Mouse (Mus musculus): ENCODE results near the gene Tctn1. TPM values are rescaled to one million over a fixed set of nuclear protein-coding genes. Genes with fewer than 3 reads are reported as not detected.

The Tctn1 gene
- polyA plus RNA-seq, 1 experiment from 2014 or later, result 4.8 TPM

DNA sequence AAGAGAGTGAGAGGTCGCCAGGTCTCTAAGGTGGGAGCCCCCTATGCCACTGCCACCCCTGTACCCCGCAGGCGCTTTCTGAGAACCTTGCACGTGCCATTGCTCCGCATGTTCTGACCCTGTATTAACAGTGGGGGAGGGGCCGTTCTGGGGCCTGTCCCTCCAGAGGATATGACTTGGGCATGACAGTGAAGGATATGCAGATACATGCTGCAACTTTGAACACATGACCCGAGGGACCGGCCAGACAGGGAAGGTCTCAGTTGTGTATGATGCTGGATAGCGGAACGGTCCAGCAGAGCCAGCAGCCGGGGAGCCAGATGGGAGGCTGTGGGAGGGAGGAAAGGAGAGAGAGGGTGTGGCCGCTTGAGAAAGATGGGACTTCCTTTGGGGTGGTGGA lies 30.6 kb downstream of the Tctn1 start:
- Histone ChIP-seq H3K4me3 (ENCODE audit: low read depth, low read length) (no peak overlapping the region), H3K9me3 (ENCODE audit: control insufficient read depth, low read length) (no peaks in the 10 kb centered on the region), H3K4me1 (ENCODE audit: control insufficient read depth, insufficient read depth, low read length) (no peaks in the 10 kb centered on the region), H3K27ac (ENCODE audit: low read depth, low read length) (no peak overlapping the region), H3K4me2 (no peak overlapping the region), H3K9ac (ENCODE audit: low read length) (no peak overlapping the region), H3K27me3 (ENCODE audit: control insufficient read depth, insufficient read depth, low read length) (no peaks in the 10 kb centered on the region), H3K36me3 (ENCODE audit: control insufficient read depth, insufficient read depth, low read length) (no peaks in the 10 kb centered on the region)
- 92% methylated on average over 12 of the region's 12 CpGs for WGBS
- ATAC-seq (ENCODE audit: low FRiP score), result no peak
- DNase-seq (ENCODE audit: low spot score, missing footprints), result no peak

- Histone ChIP-seq H3K27ac (ENCODE audit: low read depth, low read length) (no peak overlapping the region), H3K9ac (ENCODE audit: low read length) (no peak overlapping the region), H3K27me3 (ENCODE audit: control insufficient read depth, insufficient read depth, low read length) (no peaks in the 10 kb centered on the region), H3K4me1 (ENCODE audit: control insufficient read depth, insufficient read depth, low read length) (no peaks in the 10 kb centered on the region), H3K9me3 (ENCODE audit: control insufficient read depth, low read length) (no peaks in the 10 kb centered on the region), H3K36me3 (ENCODE audit: control insufficient read depth, insufficient read depth, low read length) (no peaks in the 10 kb centered on the region), H3K4me2 (no peak overlapping the region), H3K4me3 (ENCODE audit: low read depth, low read length) (no peak overlapping the region)
- ATAC-seq (ENCODE audit: low FRiP score), result no peak
- DNase-seq (ENCODE audit: low spot score, missing footprints), result no peak
- WGBS, result 92% methylated on average over 14 of the region's 14 CpGs
Observed at GRCm38 (mm10) chr5:122233077-122233581, 31.1 kb downstream of the Tctn1 start.

- 81% methylated on average over 5 of the region's 5 CpGs for WGBS
- no peaks in the 10 kb centered on the region for H3K9me3 ChIP-seq (ENCODE audit: control insufficient read depth, low read length)
Observed at GRCm38 (mm10) chr5:122232004-122232403, 32.3 kb downstream of the Tctn1 start.

GRCm38 (mm10) chr5:122231431-122231830 lies 32.8 kb downstream of the Tctn1 start:
- no peaks in the 10 kb centered on the region for H3K27me3 ChIP-seq (ENCODE audit: control insufficient read depth, insufficient read depth, low read length)
- no peak overlapping the region for H3K4me2 ChIP-seq
- WGBS, result 80% methylated on average over 6 of the region's 6 CpGs
- H3K36me3 ChIP-seq (ENCODE audit: control insufficient read depth, insufficient read depth, low read length), result no peaks in the 10 kb centered on the region
- ATAC-seq (ENCODE audit: low FRiP score) (no peak), DNase-seq (ENCODE audit: low spot score, missing footprints) (peak; percentile 51)
- no peak overlapping the region for H3K4me3 ChIP-seq (ENCODE audit: low read depth, low read length)
- no peak overlapping the region for H3K9ac ChIP-seq (ENCODE audit: low read length)
- H3K9me3 ChIP-seq (ENCODE audit: control insufficient read depth, low read length), result no peaks in the 10 kb centered on the region
- no peak overlapping the region for H3K27ac ChIP-seq (ENCODE audit: low read depth, low read length)
- no peaks in the 10 kb centered on the region for H3K4me1 ChIP-seq (ENCODE audit: control insufficient read depth, insufficient read depth, low read length)

More at GRCm38 (mm10) chr5:122232004-122232403, 32.3 kb downstream of the Tctn1 start:
- ATAC-seq (ENCODE audit: low FRiP score), result no peak
- no peaks in the 10 kb centered on the region for H3K27me3 ChIP-seq (ENCODE audit: control insufficient read depth, insufficient read depth, low read length)
- no peak overlapping the region for H3K9ac ChIP-seq (ENCODE audit: low read length)
- peak; percentile 59 for DNase-seq (ENCODE audit: low spot score, missing footprints)
- no peak overlapping the region for H3K27ac ChIP-seq (ENCODE audit: low read depth, low read length)
- H3K4me3 ChIP-seq (ENCODE audit: low read depth, low read length), result no peak overlapping the region
- no peaks in the 10 kb centered on the region for H3K4me1 ChIP-seq (ENCODE audit: control insufficient read depth, insufficient read depth, low read length)
- no peak overlapping the region for H3K4me2 ChIP-seq
- no peaks in the 10 kb centered on the region for H3K36me3 ChIP-seq (ENCODE audit: control insufficient read depth, insufficient read depth, low read length)

GRCm38 (mm10) chr5:122230816-122231215 lies 33.4 kb downstream of the Tctn1 start:
- Histone ChIP-seq H3K9me3 (ENCODE audit: control insufficient read depth, low read length) (no peaks in the 10 kb centered on the region), H3K36me3 (ENCODE audit: control insufficient read depth, insufficient read depth, low read length) (no peaks in the 10 kb centered on the region; the same call in 1 of the 2 replicates), H3K4me1 (ENCODE audit: control insufficient read depth, insufficient read depth, low read length) (no peaks in the 10 kb centered on the region), H3K9ac (ENCODE audit: low read length) (no peak overlapping the region), H3K4me2 (no peak overlapping the region), H3K27ac (ENCODE audit: low read depth, low read length) (no peak overlapping the region), H3K27me3 (ENCODE audit: control insufficient read depth, insufficient read depth, low read length) (no peaks in the 10 kb centered on the region), H3K4me3 (ENCODE audit: low read depth, low read length) (no peak overlapping the region)
- ATAC-seq (ENCODE audit: low FRiP score), result no peak
- WGBS, result 98% methylated on average over 4 of the region's 4 CpGs
- DNase-seq (ENCODE audit: low spot score, missing footprints), result peak; percentile 10

- no peaks in the 10 kb centered on the region for H3K9me3 ChIP-seq (ENCODE audit: control insufficient read depth, low read length)
- no peak overlapping the region for H3K9ac ChIP-seq (ENCODE audit: low read length)
- 83% methylated on average over 3 of the region's 4 CpGs for WGBS
- H3K4me1 ChIP-seq (ENCODE audit: control insufficient read depth, insufficient read depth, low read length), result no peaks in the 10 kb centered on the region
- no peaks in the 10 kb centered on the region for H3K27me3 ChIP-seq (ENCODE audit: control insufficient read depth, insufficient read depth, low read length)
- DNase-seq (ENCODE audit: low spot score, missing footprints) (peak; percentile 33), ATAC-seq (ENCODE audit: low FRiP score) (no peak)
- no peak overlapping the region for H3K27ac ChIP-seq (ENCODE audit: low read depth, low read length)
- H3K4me3 ChIP-seq (ENCODE audit: low read depth, low read length), result no peak overlapping the region
- H3K4me2 ChIP-seq, result no peak overlapping the region
- H3K36me3 ChIP-seq (ENCODE audit: control insufficient read depth, insufficient read depth, low read length), result no peaks in the 10 kb centered on the region; the same call in 1 of the 2 replicates
Observed at GRCm38 (mm10) chr5:122228772-122229171, 35.5 kb downstream of the Tctn1 start.

DNA sequence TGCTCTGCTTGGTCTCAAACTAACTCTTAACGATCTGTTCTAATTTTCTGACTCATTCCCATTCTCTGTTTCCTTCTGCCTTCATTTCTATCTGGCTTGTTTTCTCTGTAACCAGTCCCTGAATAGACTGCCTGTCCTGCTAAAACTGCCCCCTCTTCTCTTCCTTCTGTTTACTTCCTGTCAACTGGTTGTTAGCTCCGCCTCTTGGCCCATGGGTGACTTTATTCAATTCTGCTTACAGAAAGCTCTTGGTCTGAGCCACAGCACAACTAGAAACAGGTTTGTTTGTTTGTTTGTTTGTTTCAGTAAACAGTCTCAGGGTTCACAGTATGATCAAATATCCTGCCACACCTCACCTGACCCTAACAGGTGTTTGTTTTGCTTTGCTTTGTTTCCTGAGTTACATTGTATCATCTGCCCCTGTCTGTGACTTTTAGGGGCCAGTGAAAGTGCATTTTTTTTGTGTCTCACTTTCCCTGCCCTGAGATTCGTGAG lies 35.9 kb downstream of the Tctn1 start:
- Histone ChIP-seq H3K9ac (ENCODE audit: low read length) (no peak overlapping the region), H3K27me3 (ENCODE audit: control insufficient read depth, insufficient read depth, low read length) (no peaks in the 10 kb centered on the region), H3K4me2 (no peak overlapping the region), H3K27ac (ENCODE audit: low read depth, low read length) (no peak overlapping the region), H3K36me3 (ENCODE audit: control insufficient read depth, insufficient read depth, low read length) (no peaks in the 10 kb centered on the region; the same call in 1 of the 2 replicates), H3K4me1 (ENCODE audit: control insufficient read depth, insufficient read depth, low read length) (no peaks in the 10 kb centered on the region), H3K9me3 (ENCODE audit: control insufficient read depth, low read length) (no peaks in the 10 kb centered on the region), H3K4me3 (ENCODE audit: low read depth, low read length) (no peak overlapping the region)
- 93% methylated on average over 2 of the region's 3 CpGs for WGBS
- DNase-seq (ENCODE audit: low spot score, missing footprints), result no peak
- ATAC-seq (ENCODE audit: low FRiP score), result no peak

GRCm38 (mm10) chr5:122224291-122224690 lies 40.0 kb downstream of the Tctn1 start:
- no peaks in the 10 kb centered on the region; the same call in 1 of the 2 replicates for H3K36me3 ChIP-seq (ENCODE audit: control insufficient read depth, insufficient read depth, low read length)
- no peak overlapping the region for H3K9ac ChIP-seq (ENCODE audit: low read length)
- no peaks in the 10 kb centered on the region for H3K4me1 ChIP-seq (ENCODE audit: control insufficient read depth, insufficient read depth, low read length)
- DNase-seq (ENCODE audit: low spot score, missing footprints), result no peak
- H3K27me3 ChIP-seq (ENCODE audit: control insufficient read depth, insufficient read depth, low read length), result no peaks in the 10 kb centered on the region
- ATAC-seq (ENCODE audit: low FRiP score), result no peak
- H3K27ac ChIP-seq (ENCODE audit: low read depth, low read length), result no peak overlapping the region
- H3K9me3 ChIP-seq (ENCODE audit: control insufficient read depth, low read length), result no peaks in the 10 kb centered on the region
- H3K4me2 ChIP-seq, result no peak overlapping the region
- no peak overlapping the region for H3K4me3 ChIP-seq (ENCODE audit: low read depth, low read length)
- 91% methylated on average over 2 of the region's 2 CpGs for WGBS

GRCm38 (mm10) chr5:122221085-122221484 lies 43.2 kb downstream of the Tctn1 start:
- Histone ChIP-seq H3K27me3 (ENCODE audit: control insufficient read depth, insufficient read depth, low read length) (no peaks in the 10 kb centered on the region), H3K4me3 (ENCODE audit: low read depth, low read length) (no peak overlapping the region), H3K9me3 (ENCODE audit: control insufficient read depth, low read length) (no peaks in the 10 kb centered on the region), H3K4me1 (ENCODE audit: control insufficient read depth, insufficient read depth, low read length) (no peaks in the 10 kb centered on the region), H3K9ac (ENCODE audit: low read length) (no peak overlapping the region), H3K27ac (ENCODE audit: low read depth, low read length) (no peak overlapping the region), H3K36me3 (ENCODE audit: control insufficient read depth, insufficient read depth, low read length) (peaks cover 4% of the 10 kb centered on the region; the same call in 1 of the 2 replicates), H3K4me2 (no peak overlapping the region)
- 84% methylated on average over 4 of the region's 4 CpGs for WGBS
- DNase-seq (ENCODE audit: low spot score, missing footprints) (no peak), ATAC-seq (ENCODE audit: low FRiP score) (no peak)
